Mouse (Mus musculus): ENCODE data around the gene Wdsub1. TPM values are rescaled to one million over a fixed set of nuclear protein-coding genes. Genes with fewer than 3 reads are reported as not detected.
"Not testable (repeated sequence)": the region's sequence is repeated elsewhere in the genome, so short reads cannot be mapped to it uniquely, and the experiment has no call there.

The Wdsub1 gene
- polyA plus RNA-seq, 2 experiments: 8.8 to 8.9 TPM

- ATAC-seq (ENCODE audit: insufficient read depth) (no peak), DNase-seq (ENCODE audit: low read depth in 3 of 3, low spot score in 3 of 3) (no peak)
- H3K9me3 ChIP-seq (ENCODE audit: control insufficient read depth, low read length): no peaks in the 10 kb centered on the region
- 75% methylated on average over 6 of the region's 6 CpGs for WGBS (ENCODE audit: insufficient replicate concordance)
- TF ChIP-seq EP300 (IDR thresholded peaks at IDR 0.05; ENCODE audit: low read depth) (no peak), CTCF (IDR thresholded peaks at IDR 0.05; ENCODE audit: low read depth) (no peak)
- H3K4me1 ChIP-seq (replicated peaks; ENCODE audit: control insufficient read depth in 2 of 2, insufficient read depth in 2 of 2, low read length in 1 of 2): no peaks in the 10 kb centered on the region
- no peak overlapping the region for H3K9ac ChIP-seq (replicated peaks)
- no peaks in the 10 kb centered on the region for H3K27me3 ChIP-seq (ENCODE audit: control insufficient read depth, insufficient read depth, low read length)
- no peaks in the 10 kb centered on the region for H3K36me3 ChIP-seq (replicated peaks; ENCODE audit: control insufficient read depth, insufficient read depth, low read depth)
- no peak overlapping the region for H3K4me3 ChIP-seq (ENCODE audit: insufficient read depth in 1 of 2, low read depth in 2 of 2, low read length in 2 of 2)
- H3K4me2 ChIP-seq (ENCODE audit: low read depth): no peak overlapping the region
- no peak overlapping the region for H3K27ac ChIP-seq
These were observed 19.8 kb downstream of the Wdsub1 start for GRCm38 (mm10) chr2:59862618-59863017.

- Histone ChIP-seq H3K27me3 (ENCODE audit: control insufficient read depth, insufficient read depth, low read length) (no peaks in the 10 kb centered on the region), H3K27ac (no peak overlapping the region), H3K36me3 (replicated peaks; ENCODE audit: control insufficient read depth, insufficient read depth, low read depth) (no peaks in the 10 kb centered on the region), H3K9ac (replicated peaks) (no peak overlapping the region), H3K9me3 (ENCODE audit: control insufficient read depth, low read length) (no peaks in the 10 kb centered on the region), H3K4me2 (ENCODE audit: low read depth) (no peak overlapping the region), H3K4me3 (ENCODE audit: insufficient read depth in 1 of 2, low read depth in 2 of 2, low read length in 2 of 2) (no peak overlapping the region), H3K4me1 (replicated peaks; ENCODE audit: control insufficient read depth in 2 of 2, insufficient read depth in 2 of 2, low read length in 1 of 2) (no peaks in the 10 kb centered on the region)
- ATAC-seq (ENCODE audit: insufficient read depth) (no peak), DNase-seq (ENCODE audit: low read depth in 3 of 3, low spot score in 3 of 3) (no peak)
- 84% methylated on average over 9 of the region's 9 CpGs for WGBS (ENCODE audit: insufficient replicate concordance)
- TF ChIP-seq CTCF (IDR thresholded peaks at IDR 0.05; ENCODE audit: low read depth): no peak
- no peak for TF ChIP-seq EP300 (IDR thresholded peaks at IDR 0.05; ENCODE audit: low read depth)
These were observed 28.0 kb downstream of the Wdsub1 start for GRCm38 (mm10) chr2:59854363-59854762.

- DNase-seq (ENCODE audit: low read depth in 3 of 3, low spot score in 3 of 3) (no peak), ATAC-seq (ENCODE audit: insufficient read depth) (no peak)
- Histone ChIP-seq H3K4me1 (replicated peaks; ENCODE audit: control insufficient read depth in 2 of 2, insufficient read depth in 2 of 2, low read length in 1 of 2) (no peaks in the 10 kb centered on the region), H3K9me3 (ENCODE audit: control insufficient read depth, low read length) (no peaks in the 10 kb centered on the region), H3K27me3 (ENCODE audit: control insufficient read depth, insufficient read depth, low read length) (no peaks in the 10 kb centered on the region), H3K4me3 (ENCODE audit: insufficient read depth in 1 of 2, low read depth in 2 of 2, low read length in 2 of 2) (no peak overlapping the region), H3K4me2 (ENCODE audit: low read depth) (no peak overlapping the region), H3K9ac (replicated peaks) (no peak overlapping the region), H3K36me3 (replicated peaks; ENCODE audit: control insufficient read depth, insufficient read depth, low read depth) (no peaks in the 10 kb centered on the region), H3K27ac (no peak overlapping the region)
- WGBS (ENCODE audit: insufficient replicate concordance): 86% methylated on average over 10 of the region's 10 CpGs
- TF ChIP-seq CTCF (IDR thresholded peaks at IDR 0.05; ENCODE audit: low read depth) (no peak), EP300 (IDR thresholded peaks at IDR 0.05; ENCODE audit: low read depth) (no peak)
These were observed 28.8 kb downstream of the Wdsub1 start for GRCm38 (mm10) chr2:59853543-59853942.

GRCm38 (mm10) chr2:59852916-59853315 lies 29.5 kb downstream of the Wdsub1 start:
- H3K27me3 ChIP-seq (ENCODE audit: control insufficient read depth, insufficient read depth, low read length): no peaks in the 10 kb centered on the region
- H3K9me3 ChIP-seq (ENCODE audit: control insufficient read depth, low read length): no peaks in the 10 kb centered on the region
- no peak overlapping the region for H3K4me3 ChIP-seq (ENCODE audit: insufficient read depth in 1 of 2, low read depth in 2 of 2, low read length in 2 of 2)
- DNase-seq (ENCODE audit: low read depth in 3 of 3, low spot score in 3 of 3) (no peak), ATAC-seq (ENCODE audit: insufficient read depth) (no peak)
- no peaks in the 10 kb centered on the region for H3K36me3 ChIP-seq (replicated peaks; ENCODE audit: control insufficient read depth, insufficient read depth, low read depth)
- 85% methylated on average over 11 of the region's 11 CpGs for WGBS (ENCODE audit: insufficient replicate concordance)
- H3K9ac ChIP-seq (replicated peaks): no peak overlapping the region
- no peak overlapping the region for H3K27ac ChIP-seq
- H3K4me2 ChIP-seq (ENCODE audit: low read depth): no peak overlapping the region
- no peak for TF ChIP-seq CTCF (IDR thresholded peaks at IDR 0.05; ENCODE audit: low read depth)
- TF ChIP-seq EP300 (IDR thresholded peaks at IDR 0.05; ENCODE audit: low read depth): no peak
- H3K4me1 ChIP-seq (replicated peaks; ENCODE audit: control insufficient read depth in 2 of 2, insufficient read depth in 2 of 2, low read length in 1 of 2): no peaks in the 10 kb centered on the region

GRCm38 (mm10) chr2:59851885-59852284 lies 30.5 kb downstream of the Wdsub1 start:
- not testable (repeated sequence) for H3K27me3 ChIP-seq (ENCODE audit: control insufficient read depth, insufficient read depth, low read length); DNase-seq (ENCODE audit: low read depth in 3 of 3, low spot score in 3 of 3); H3K4me1 ChIP-seq (replicated peaks; ENCODE audit: control insufficient read depth in 2 of 2, insufficient read depth in 2 of 2, low read length in 1 of 2); H3K36me3 ChIP-seq (replicated peaks; ENCODE audit: control insufficient read depth, insufficient read depth, low read depth); H3K9ac ChIP-seq (replicated peaks); H3K4me3 ChIP-seq (ENCODE audit: insufficient read depth in 1 of 2, low read depth in 2 of 2, low read length in 2 of 2); H3K9me3 ChIP-seq (ENCODE audit: control insufficient read depth, low read length); H3K4me2 ChIP-seq (ENCODE audit: low read depth); ATAC-seq (ENCODE audit: insufficient read depth); H3K27ac ChIP-seq
- 34% methylated on average over 3 of the region's 5 CpGs for WGBS (ENCODE audit: insufficient replicate concordance)
- TF ChIP-seq CTCF (IDR thresholded peaks at IDR 0.05; ENCODE audit: low read depth): 0 out of 2 replicates have a peak, but pooled peaks have one; percentile 2
